Mouse (Mus musculus) T-helper 2 cell (primary cell): ENCODE data around the gene Ccdc18.
"Not testable (repeated sequence)": the region's sequence is repeated elsewhere in the genome, so short reads cannot be mapped to it uniquely, and the experiment has no call there.

Source experiments
- in situ Hi-C: fragments of 300-600 bp; cut with MboI, MseI; formaldehyde crosslinking; loops from one replicate; pipeline ENCODE4 v1.15.1; 2025; ENCODE audit warnings: high pct_unique_total_duplicates

Gene Ccdc18

DNA sequence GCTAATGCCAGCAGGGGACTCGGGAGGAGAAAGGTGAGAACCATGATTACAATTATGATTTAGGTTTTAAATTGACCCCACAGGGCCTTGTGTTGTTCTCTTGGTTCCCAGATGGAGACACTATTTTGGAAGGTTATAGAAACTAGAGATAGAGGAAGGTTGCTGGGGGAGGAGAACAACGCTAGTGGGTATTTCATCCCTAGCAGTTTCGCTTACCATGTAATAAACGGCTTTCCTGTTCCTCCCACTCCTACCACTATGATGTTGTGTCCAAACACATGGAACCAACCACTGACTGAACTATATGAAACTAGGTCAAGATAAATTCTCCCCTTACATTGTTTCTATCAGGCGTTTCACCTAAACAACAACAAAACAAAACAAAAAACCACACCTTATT lies 122.6 kb downstream of the Ccdc18 start:
- in situ Hi-C loops: loop anchor here (10.0 kb wide), 1 partner anchor 50 kb away; no protein-coding TSS in a partner anchor

DNA sequence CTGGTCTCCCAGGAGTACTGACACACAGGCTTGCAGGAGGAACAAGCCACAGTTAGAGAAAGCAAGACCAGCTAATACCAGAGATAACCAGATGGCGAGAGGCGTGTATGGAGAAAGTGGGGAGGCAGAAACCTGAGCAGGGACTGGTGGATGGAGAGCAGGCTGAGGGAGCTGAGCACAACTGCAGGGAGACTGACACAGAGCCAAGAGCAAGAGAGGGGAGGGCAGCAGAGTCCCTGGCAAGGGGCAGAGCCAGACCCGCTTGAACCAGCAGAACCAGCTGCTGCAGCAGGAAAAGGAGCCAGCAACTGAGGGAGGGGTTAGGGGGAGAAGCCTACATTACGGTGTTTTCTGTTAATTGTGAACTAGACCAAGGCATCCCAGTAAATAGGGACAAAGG lies 130.0 kb downstream of the Ccdc18 start:
- in situ Hi-C loops: no loop called here

DNA sequence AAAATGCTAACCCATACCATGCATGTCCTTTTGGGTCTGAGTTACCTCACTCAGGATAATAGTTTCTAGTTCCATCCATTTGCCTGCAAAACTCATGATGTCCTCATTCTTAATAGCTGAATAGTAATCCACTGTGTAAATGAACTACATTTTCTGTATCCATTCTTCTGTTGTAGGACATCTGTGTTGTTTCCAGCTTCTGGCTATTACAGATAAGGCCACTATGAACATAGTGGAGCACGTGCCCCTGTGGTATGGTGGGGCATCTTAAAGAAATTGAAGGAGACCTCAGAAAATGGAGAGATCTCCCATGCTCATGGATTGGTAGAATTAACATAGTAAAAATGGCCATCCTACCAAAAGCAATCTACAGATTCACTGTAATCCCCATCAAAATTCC lies 131.1 kb downstream of the Ccdc18 start:
- in situ Hi-C loops: not testable (repeated sequence)

DNA sequence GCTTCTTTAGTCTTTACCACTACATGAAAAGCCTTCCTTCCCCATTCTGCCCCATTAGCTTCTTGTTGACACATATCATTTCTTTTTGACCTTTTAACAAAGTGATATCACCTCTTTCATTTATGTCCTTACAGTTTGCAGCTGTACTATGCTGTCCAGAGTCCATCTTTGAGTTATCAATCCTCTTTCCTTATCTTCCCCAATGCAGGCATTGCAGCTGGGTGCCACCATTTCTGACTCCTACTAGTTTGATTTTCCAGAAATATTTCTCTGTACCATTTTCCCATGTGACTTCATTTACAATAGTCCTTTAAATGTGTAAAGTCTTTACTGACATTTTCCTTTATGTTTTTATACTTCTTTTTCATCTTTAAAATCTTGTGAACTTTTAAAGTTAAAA lies 134.3 kb downstream of the Ccdc18 start:
- in situ Hi-C loops: loop anchor here (5.0 kb wide), 1 partner anchor 45 kb away; the partner anchor contains the start of gene Pigg

GRCm38 (mm10) chr5:108268127-108269062 lies 135.7 kb downstream of the Ccdc18 start, which contains the start of gene Dr1:
Gene Dr1, plus strand, starts transcription at chr5:108268897.
- in situ Hi-C loops: loop anchor here (5.0 kb wide), 1 partner anchor 44 kb away; the partner anchor contains the start of gene Pigg

- in situ Hi-C loops: loop anchor here (5.0 kb wide), 1 partner anchor 43 kb away; the partner anchor contains the start of gene Pigg
Measured at GRCm38 (mm10) chr5:108269063-108269810, 136.6 kb downstream of the Ccdc18 start.

DNA sequence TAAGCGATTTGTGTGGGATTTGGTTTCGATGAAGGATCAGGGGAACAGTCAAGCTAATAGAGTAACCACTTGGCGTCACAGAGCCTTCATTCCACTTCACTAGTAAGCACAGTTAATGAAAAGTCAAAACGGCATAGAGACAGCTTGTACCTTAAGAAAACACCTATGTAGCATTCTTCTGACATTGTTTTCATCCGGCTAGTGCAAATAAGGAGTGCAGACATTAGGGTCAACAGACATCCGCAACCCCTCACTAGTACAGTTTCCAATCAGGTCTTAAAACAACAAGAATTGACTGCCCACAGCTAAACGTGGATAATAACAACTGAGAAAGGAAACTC lies 137.1 kb downstream of the Ccdc18 start:
- in situ Hi-C loops: loop anchor here (5.0 kb wide), 1 partner anchor 43 kb away; the partner anchor contains the start of gene Pigg

DNA sequence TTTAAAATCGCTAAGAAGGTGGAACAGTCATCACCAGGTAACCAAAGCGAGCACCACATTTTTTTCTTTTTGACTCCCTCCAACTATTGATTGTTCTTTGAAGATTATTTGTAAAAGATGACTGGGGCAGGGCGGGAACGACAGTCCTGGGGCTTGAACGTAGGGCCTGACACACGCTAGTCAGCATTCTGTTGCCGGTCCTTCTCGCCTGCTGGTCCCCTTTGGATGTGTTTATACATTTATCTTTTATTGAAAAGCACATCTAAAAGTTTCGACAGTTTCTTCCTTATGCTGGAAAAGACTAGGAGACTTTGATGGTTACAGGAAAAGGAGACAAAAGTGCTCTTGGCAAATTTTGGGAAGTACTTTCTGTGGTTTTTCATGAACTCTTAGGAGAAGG lies 137.7 kb downstream of the Ccdc18 start:
- in situ Hi-C loops: no loop called here

DNA sequence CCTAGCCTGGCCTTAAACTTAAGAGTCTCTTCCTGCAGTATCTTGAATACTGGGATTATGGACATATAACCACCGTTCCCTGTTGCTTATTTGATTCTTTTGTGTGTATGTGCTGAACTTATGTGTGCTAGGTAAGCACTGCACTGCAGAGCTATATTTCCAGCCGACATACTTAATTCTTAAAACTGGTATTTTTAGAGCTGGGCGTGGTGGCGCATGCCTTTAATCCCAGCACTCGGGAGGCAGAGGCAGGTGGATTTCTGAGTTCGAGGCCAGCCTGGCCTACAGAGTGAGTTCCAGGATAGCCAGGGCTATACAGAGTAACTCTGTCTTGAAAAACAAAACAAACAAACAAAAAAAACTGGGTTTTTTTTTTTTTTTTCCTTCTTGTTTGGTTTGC lies 138.7 kb downstream of the Ccdc18 start:
- in situ Hi-C loops: not testable (repeated sequence)
